Mouse (Mus musculus): Measurements from ENCODE around the gene Adamts9. TPM values are rescaled to one million over a fixed set of nuclear protein-coding genes. Genes with fewer than 3 reads are reported as not detected.
A peak's percentile ranks its signal among the peaks of the same experiment; 100 is the strongest.

Gene Adamts9
- polyA plus RNA-seq, 1 experiment from 2014 or later = 22.8 TPM

GRCm38 (mm10) chr6:92940191-92941131 lies 2.8 kb downstream of the Adamts9 start:
- H3K36me3 ChIP-seq (ENCODE audit: control insufficient read depth, insufficient read depth, low read length) = no peaks in the 10 kb centered on the region
- peaks cover 4% of the 10 kb centered on the region; the same call in 1 of the 2 replicates for H3K27me3 ChIP-seq (ENCODE audit: control insufficient read depth, insufficient read depth, low read length)
- peak overlapping the region; percentile 74 for H3K4me2 ChIP-seq (ENCODE audit: low read depth, low read length)
- WGBS = under 1% methylated on average over 37 of the region's 37 CpGs
- H3K4me3 ChIP-seq (replicated peaks; ENCODE audit: low read length) = peak overlapping the region; percentile 70
- H3K9me3 ChIP-seq (replicated peaks; ENCODE audit: control insufficient read depth, low read length) = no peaks in the 10 kb centered on the region
- peak overlapping the region; percentile 82 for H3K9ac ChIP-seq (ENCODE audit: low read length)
- ATAC-seq (ENCODE audit: insufficient read depth, low FRiP score) = no peak
- peaks cover 12% of the 10 kb centered on the region for H3K4me1 ChIP-seq (ENCODE audit: control insufficient read depth, insufficient read depth, low read length)
- H3K27ac ChIP-seq (ENCODE audit: low read length) = peak overlapping the region; percentile 5; the same call in 1 of the 2 replicates

GRCm38 (mm10) chr6:92928261-92928660 lies 15.0 kb downstream of the Adamts9 start:
- no peak overlapping the region for H3K9ac ChIP-seq (ENCODE audit: low read length)
- no peak for ATAC-seq (ENCODE audit: insufficient read depth, low FRiP score)
- no peak overlapping the region for H3K4me3 ChIP-seq (replicated peaks; ENCODE audit: low read length)
- no peak overlapping the region for H3K27ac ChIP-seq (ENCODE audit: low read length)
- WGBS = 86% methylated on average over 5 of the region's 5 CpGs
- H3K9me3 ChIP-seq (replicated peaks; ENCODE audit: control insufficient read depth, low read length) = no peaks in the 10 kb centered on the region
- H3K4me1 ChIP-seq (ENCODE audit: control insufficient read depth, insufficient read depth, low read length) = no peaks in the 10 kb centered on the region
- H3K27me3 ChIP-seq (ENCODE audit: control insufficient read depth, insufficient read depth, low read length) = no peaks in the 10 kb centered on the region
- no peak overlapping the region for H3K4me2 ChIP-seq (ENCODE audit: low read depth, low read length)
- peaks cover 5% of the 10 kb centered on the region; the same call in 1 of the 2 replicates for H3K36me3 ChIP-seq (ENCODE audit: control insufficient read depth, insufficient read depth, low read length)

GRCm38 (mm10) chr6:92924536-92924935 lies 18.8 kb downstream of the Adamts9 start:
- H3K27ac ChIP-seq (ENCODE audit: low read length) = no peak overlapping the region
- H3K9me3 ChIP-seq (replicated peaks; ENCODE audit: control insufficient read depth, low read length) = no peaks in the 10 kb centered on the region
- ATAC-seq (ENCODE audit: insufficient read depth, low FRiP score) = no peak
- H3K4me1 ChIP-seq (ENCODE audit: control insufficient read depth, insufficient read depth, low read length) = peaks cover 4% of the 10 kb centered on the region
- H3K4me2 ChIP-seq (ENCODE audit: low read depth, low read length) = no peak overlapping the region
- 62% methylated on average over 8 of the region's 8 CpGs for WGBS
- no peak overlapping the region for H3K4me3 ChIP-seq (replicated peaks; ENCODE audit: low read length)
- H3K36me3 ChIP-seq (ENCODE audit: control insufficient read depth, insufficient read depth, low read length) = no peaks in the 10 kb centered on the region
- H3K9ac ChIP-seq (ENCODE audit: low read length) = no peak overlapping the region
- H3K27me3 ChIP-seq (ENCODE audit: control insufficient read depth, insufficient read depth, low read length) = no peaks in the 10 kb centered on the region

GRCm38 (mm10) chr6:92921843-92922242 lies 21.4 kb downstream of the Adamts9 start:
- ATAC-seq (ENCODE audit: insufficient read depth, low FRiP score) = 0 out of 2 replicates have a peak, but pooled peaks have one; percentile 17
- Histone ChIP-seq H3K27ac (ENCODE audit: low read length) (no peak overlapping the region), H3K9me3 (replicated peaks; ENCODE audit: control insufficient read depth, low read length) (no peaks in the 10 kb centered on the region), H3K4me3 (replicated peaks; ENCODE audit: low read length) (no peak overlapping the region), H3K4me1 (ENCODE audit: control insufficient read depth, insufficient read depth, low read length) (peaks cover 4% of the 10 kb centered on the region), H3K27me3 (ENCODE audit: control insufficient read depth, insufficient read depth, low read length) (no peaks in the 10 kb centered on the region), H3K4me2 (ENCODE audit: low read depth, low read length) (no peak overlapping the region), H3K36me3 (ENCODE audit: control insufficient read depth, insufficient read depth, low read length) (no peaks in the 10 kb centered on the region), H3K9ac (ENCODE audit: low read length) (no peak overlapping the region)
- WGBS = 24% methylated on average over 4 of the region's 4 CpGs

- no peak overlapping the region for H3K4me3 ChIP-seq (replicated peaks; ENCODE audit: low read length)
- no peak overlapping the region for H3K27ac ChIP-seq (ENCODE audit: low read length)
- H3K9me3 ChIP-seq (replicated peaks; ENCODE audit: control insufficient read depth, low read length) = no peaks in the 10 kb centered on the region
- no peak overlapping the region for H3K9ac ChIP-seq (ENCODE audit: low read length)
- H3K4me2 ChIP-seq (ENCODE audit: low read depth, low read length) = no peak overlapping the region
- H3K36me3 ChIP-seq (ENCODE audit: control insufficient read depth, insufficient read depth, low read length) = no peaks in the 10 kb centered on the region
- no peaks in the 10 kb centered on the region for H3K27me3 ChIP-seq (ENCODE audit: control insufficient read depth, insufficient read depth, low read length)
- peaks cover 4% of the 10 kb centered on the region for H3K4me1 ChIP-seq (ENCODE audit: control insufficient read depth, insufficient read depth, low read length)
- WGBS = 59% methylated on average over 10 of the region's 10 CpGs
- ATAC-seq (ENCODE audit: insufficient read depth, low FRiP score) = no peak
Observed at GRCm38 (mm10) chr6:92920938-92921689, 22.2 kb downstream of the Adamts9 start.

GRCm38 (mm10) chr6:92910611-92911010 lies 32.7 kb downstream of the Adamts9 start:
- Histone ChIP-seq H3K4me2 (ENCODE audit: low read depth, low read length) (no peak overlapping the region), H3K36me3 (ENCODE audit: control insufficient read depth, insufficient read depth, low read length) (0 out of 2 replicates have a peak, but pooled peaks cover 3% of the 10 kb centered on the region), H3K4me3 (replicated peaks; ENCODE audit: low read length) (no peak overlapping the region), H3K9ac (ENCODE audit: low read length) (no peak overlapping the region), H3K9me3 (replicated peaks; ENCODE audit: control insufficient read depth, low read length) (no peaks in the 10 kb centered on the region), H3K4me1 (ENCODE audit: control insufficient read depth, insufficient read depth, low read length) (no peaks in the 10 kb centered on the region), H3K27ac (ENCODE audit: low read length) (no peak overlapping the region), H3K27me3 (ENCODE audit: control insufficient read depth, insufficient read depth, low read length) (no peaks in the 10 kb centered on the region)
- ATAC-seq (ENCODE audit: insufficient read depth, low FRiP score) = no peak
- WGBS = 78% methylated on average over 3 of the region's 3 CpGs

- Histone ChIP-seq H3K27me3 (ENCODE audit: control insufficient read depth, insufficient read depth, low read length) (no peaks in the 10 kb centered on the region), H3K4me2 (ENCODE audit: low read depth, low read length) (no peak overlapping the region), H3K9ac (ENCODE audit: low read length) (no peak overlapping the region), H3K27ac (ENCODE audit: low read length) (no peak overlapping the region), H3K4me1 (ENCODE audit: control insufficient read depth, insufficient read depth, low read length) (0 out of 2 replicates have a peak, but pooled peaks cover 5% of the 10 kb centered on the region), H3K9me3 (replicated peaks; ENCODE audit: control insufficient read depth, low read length) (no peaks in the 10 kb centered on the region), H3K36me3 (ENCODE audit: control insufficient read depth, insufficient read depth, low read length) (0 out of 2 replicates have a peak, but pooled peaks cover 3% of the 10 kb centered on the region), H3K4me3 (replicated peaks; ENCODE audit: low read length) (no peak overlapping the region)
- no peak for ATAC-seq (ENCODE audit: insufficient read depth, low FRiP score)
- 57% methylated on average over 8 of the region's 8 CpGs for WGBS
Observed at GRCm38 (mm10) chr6:92909361-92909760, 33.9 kb downstream of the Adamts9 start.

- Histone ChIP-seq H3K4me3 (replicated peaks; ENCODE audit: low read length) (no peak overlapping the region), H3K9me3 (replicated peaks; ENCODE audit: control insufficient read depth, low read length) (no peaks in the 10 kb centered on the region), H3K4me2 (ENCODE audit: low read depth, low read length) (no peak overlapping the region), H3K4me1 (ENCODE audit: control insufficient read depth, insufficient read depth, low read length) (0 out of 2 replicates have a peak, but pooled peaks cover 5% of the 10 kb centered on the region), H3K27ac (ENCODE audit: low read length) (no peak overlapping the region), H3K9ac (ENCODE audit: low read length) (no peak overlapping the region), H3K36me3 (ENCODE audit: control insufficient read depth, insufficient read depth, low read length) (0 out of 2 replicates have a peak, but pooled peaks cover 3% of the 10 kb centered on the region), H3K27me3 (ENCODE audit: control insufficient read depth, insufficient read depth, low read length) (no peaks in the 10 kb centered on the region)
- ATAC-seq (ENCODE audit: insufficient read depth, low FRiP score) = no peak
- 28% methylated on average over 5 of the region's 5 CpGs for WGBS
Observed at GRCm38 (mm10) chr6:92905922-92906321, 37.4 kb downstream of the Adamts9 start.

Measured in stomach, embryonic 16.5 days (tissue).